Mouse (Mus musculus) thymus, postnatal 25 days (tissue): Measurements from ENCODE around the gene Carmil1.

Experiments used
- DNase-seq: peaks from one replicate; pipeline ENCODE4 v3.0.0; 2022

The Carmil1 gene

DNA sequence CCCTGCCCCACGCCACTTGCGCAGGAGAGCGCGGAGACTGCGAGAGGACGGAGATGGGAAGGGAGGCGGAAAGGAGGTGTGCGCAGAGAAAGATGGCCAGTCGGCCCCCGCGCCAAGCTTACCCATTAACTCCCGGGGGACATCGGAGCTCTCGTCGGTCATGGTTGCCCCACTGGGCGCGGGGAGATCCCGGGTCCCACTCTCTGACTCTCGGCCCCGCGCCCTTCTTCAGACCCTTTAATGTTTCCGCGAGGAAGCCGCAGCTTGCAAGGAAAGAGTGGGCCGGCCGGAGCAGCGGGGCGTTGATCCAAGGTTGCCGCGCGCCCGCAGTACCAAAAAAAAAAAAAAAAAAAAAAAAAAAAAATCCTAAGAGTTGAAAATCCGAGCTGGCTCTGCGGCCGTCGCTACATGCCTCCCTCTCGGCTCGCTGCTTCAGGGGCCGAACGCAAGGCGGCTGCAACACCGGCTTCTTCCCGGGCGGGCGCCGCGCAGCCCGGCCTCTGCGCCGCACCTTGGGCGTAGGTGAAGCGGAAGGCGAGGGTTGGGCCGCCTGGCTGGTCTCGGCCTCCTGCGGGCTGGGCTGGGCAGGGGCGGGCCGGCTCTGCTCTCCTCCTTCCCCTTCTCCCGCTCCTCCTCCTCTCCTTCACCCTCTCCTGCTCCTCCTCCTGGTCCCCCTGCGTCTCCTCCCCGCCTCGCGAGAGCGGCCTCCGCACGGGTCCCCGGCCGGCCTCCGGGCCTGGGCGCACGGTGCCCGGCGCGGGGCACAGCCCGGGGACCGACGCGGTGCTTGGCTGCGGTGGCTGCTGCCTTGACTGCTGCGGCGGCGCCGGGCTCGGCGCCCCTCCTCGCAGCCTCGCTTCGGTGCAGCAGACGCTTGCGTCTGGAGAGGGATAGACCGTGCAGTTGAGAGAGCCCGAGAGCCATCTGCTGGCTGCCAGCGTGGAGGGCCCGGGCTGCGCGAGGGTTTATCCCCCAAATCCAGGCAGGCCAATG is at the start of gene Carmil1:
Gene Carmil1 (minus strand): TSS at position 357 of the 993 bp plus-strand sequence.
- DNase-seq = peak; percentile 75

- no peak for DNase-seq
Measured at GRCm38 (mm10) chr13:24330128-24330527, 49.5 kb upstream of the Carmil1 start.

- DNase-seq = no peak
Measured at GRCm38 (mm10) chr13:24328036-24328817, 47.6 kb upstream of the Carmil1 start.

GRCm38 (mm10) chr13:24327201-24327600 is 46.6 kb upstream of the Carmil1 start, which contains the start of gene Cmah:
TSS of gene Cmah (plus strand) at chr13:24327404.
- no peak for DNase-seq

DNA sequence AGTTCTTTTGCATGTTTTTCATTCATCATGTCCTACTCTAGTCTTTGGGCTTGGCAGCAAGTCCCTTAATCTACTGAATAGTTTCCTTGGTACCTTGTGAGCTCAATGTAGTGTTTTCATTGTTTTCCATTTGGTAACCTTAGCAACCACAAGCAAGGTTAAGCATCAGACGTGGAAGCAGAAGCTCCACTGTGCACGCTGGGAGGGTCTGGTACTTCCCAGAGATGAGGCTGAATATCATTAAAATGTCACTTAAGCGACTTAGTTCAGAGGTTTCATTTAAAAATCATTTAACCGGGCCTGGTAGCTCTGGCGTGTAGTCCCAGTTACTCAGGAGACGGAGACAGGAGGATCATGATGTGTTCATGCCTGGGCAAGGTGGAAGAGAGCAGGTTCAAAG is 40.7 kb upstream of the Carmil1 start:
- no peak for DNase-seq

- DNase-seq = peak; percentile 36
Measured at GRCm38 (mm10) chr13:24318618-24319017, 38.0 kb upstream of the Carmil1 start.

- DNase-seq = no peak
Measured at GRCm38 (mm10) chr13:24316563-24316962, 36.0 kb upstream of the Carmil1 start.

DNA sequence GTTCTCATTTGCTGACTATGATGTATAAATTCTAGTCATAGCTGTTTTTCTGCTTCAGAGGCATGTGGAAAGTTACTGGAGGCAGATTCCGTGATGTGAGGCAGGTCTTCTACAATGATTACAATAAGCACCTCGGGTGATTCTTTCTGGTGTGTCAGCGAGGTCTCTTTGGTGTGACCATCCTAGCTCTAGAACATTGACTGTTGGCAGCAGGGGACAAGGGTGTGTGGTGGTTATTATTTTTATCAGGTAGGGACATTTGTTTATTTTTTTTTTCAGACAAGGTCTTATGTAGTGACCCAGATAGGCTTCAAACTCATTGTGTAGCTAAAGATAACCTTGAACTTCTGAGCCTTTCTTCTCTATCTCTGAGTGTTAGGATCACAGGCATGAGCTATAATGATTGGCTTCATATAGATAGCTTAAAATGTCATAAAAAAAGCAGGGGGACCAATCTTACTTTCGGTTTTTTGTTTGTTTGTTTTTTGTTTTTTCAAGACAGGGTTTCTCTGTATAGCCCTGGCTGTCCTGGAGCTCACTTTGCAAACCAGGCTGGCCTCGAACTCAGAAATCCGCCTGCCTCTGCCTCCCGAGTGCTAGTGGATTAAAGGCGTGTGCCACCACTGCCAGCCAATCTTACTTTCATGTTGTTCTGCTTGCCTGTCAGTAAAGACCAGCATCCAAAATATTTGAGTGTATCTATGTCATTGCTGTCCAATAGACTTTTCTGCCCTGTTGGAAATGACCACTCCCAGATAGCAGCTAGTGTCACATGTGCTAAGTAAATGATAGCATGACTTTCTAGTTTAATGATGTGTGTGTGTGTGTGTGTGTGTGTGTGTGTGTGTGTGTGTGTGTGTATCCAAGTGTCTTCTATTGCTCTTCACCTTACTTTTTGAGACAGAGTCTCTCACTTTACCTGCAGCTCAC is 30.7 kb upstream of the Carmil1 start:
- DNase-seq = no peak

- peak; percentile 33 for DNase-seq
Measured at GRCm38 (mm10) chr13:24306248-24306647, 25.7 kb upstream of the Carmil1 start.

DNA sequence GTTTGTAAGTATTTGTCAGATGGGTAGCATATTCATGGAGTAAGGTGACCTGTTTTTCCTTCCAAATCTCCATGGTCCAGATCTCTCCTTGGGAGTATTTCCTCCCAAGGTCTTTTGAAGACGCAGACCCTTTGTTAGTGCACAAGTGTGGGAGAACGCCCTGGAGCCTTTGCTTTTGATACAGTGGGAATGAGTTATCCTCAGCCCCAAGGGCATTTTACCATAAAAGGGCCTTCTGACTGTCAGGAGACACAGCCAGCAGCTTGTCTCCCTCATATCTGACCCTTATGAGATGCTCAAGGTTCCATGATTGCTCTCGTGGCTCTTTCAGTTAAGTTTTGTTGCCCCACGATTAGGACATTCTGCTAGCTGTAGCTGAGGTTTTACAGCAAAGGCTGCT is 24.9 kb upstream of the Carmil1 start:
- DNase-seq = no peak

GRCm38 (mm10) chr13:24297252-24297651 is 16.7 kb upstream of the Carmil1 start:
- peak; percentile 32 for DNase-seq

DNA sequence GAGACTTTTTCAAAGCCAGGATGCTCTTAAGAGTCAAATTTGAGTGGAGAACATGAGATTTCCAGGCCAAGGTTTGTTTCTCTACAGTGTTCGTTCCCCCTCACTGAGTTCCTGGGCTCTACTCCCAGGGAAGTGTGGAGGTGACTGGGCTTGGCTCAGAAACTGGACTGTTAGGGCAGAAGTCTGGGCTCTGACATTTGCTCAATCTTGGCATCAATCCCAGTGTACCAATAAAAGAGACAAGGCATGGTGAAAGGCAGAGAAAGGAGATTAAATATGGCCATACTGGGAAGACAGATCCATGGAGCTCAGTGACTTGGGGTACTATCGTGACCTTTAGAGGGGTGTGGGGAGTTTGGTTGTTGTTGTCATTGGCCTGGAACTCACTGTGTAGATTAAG is 6.8 kb upstream of the Carmil1 start:
- no peak for DNase-seq

DNA sequence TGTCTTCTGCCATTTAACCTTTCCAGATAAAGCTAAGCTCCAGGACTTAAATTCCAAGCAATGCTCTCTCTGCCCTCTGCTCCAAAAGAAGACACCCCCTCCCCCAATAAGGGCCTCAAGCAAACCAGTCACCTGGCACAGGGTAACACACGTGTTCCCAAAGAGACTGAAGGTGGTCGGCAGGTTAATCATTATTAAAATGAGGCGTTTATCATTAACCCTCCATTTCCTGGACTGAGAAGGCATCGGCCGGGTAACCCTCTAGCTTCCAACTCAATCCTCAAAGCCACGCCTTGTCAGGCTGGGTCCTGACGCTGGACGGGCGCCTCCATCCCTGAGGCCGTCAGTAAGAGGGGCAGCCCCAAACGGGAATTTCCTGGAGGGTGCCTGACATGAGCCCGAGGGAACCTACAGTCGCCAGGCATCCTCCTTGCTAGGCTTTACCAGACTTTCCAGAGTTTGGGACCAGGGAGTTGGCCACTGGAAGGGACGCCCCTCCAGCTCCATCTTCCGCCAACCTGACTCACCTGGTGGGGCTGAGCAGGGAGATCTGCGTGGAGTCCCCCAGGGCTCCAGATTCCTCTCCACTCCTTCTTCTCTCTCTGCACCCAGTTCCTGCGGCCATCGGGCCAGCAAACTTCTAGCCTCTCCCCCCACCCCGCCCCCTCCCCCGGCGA is 695 bp downstream of the Carmil1 start:
- no peak for DNase-seq

GRCm38 (mm10) chr13:24279407-24279761 is 1.2 kb downstream of the Carmil1 start:
- DNase-seq = no peak

GRCm38 (mm10) chr13:24272740-24273377 is 7.7 kb downstream of the Carmil1 start:
- DNase-seq = no peak

DNA sequence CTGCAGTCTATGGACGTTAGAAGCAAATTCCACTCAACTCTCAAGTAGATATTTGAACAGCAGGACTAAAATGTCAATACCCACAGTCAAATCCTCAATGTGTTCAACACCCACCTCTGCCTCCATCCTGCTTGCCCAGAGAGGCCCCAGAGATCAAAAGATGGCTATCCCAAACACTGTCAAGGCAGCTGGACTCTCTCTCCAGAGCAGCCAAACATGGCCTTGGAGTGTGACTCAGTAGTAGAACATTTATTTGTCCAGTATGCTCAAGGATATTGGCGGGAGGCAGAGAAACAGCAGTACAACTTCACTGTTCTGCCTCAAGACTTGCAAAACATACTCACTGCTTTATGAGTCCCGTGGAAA is 11.5 kb downstream of the Carmil1 start:
- DNase-seq = no peak

DNA sequence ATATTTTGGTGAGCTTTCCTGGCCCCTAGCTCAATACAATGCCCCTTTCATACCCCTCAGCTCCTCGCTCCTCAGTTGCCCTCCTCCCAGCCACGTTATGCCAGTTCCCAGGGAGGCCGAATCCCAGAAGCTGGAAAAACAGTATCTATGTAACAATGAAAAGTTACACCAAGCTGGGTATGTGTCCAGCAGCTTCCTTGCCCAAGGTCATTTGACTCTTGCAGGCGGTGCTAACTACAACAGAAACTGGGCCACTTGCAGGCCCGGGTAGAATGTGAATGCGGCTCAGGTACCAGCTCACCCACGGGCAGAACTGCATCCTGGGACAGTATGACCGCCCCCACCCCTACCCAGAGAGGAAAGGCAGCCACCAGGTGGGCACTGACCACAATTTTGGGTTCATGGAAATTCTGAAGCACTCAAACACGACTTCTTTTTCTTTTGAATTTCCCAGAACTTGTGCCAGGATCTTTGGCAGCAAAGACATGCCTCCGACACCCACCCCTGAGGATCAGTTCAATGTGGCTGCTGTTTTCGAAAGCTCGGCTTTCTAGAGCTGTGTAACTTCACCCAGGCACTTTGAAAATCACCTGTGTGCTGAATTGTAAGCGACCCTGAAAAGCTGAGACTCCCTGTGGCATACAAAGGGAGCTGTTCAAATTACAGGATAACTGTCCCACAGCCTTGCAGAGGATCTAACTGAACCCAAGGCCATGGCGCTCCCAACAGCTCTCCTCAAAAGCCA is 12.1 kb downstream of the Carmil1 start:
- no peak for DNase-seq

GRCm38 (mm10) chr13:24264760-24265159 is 15.8 kb downstream of the Carmil1 start:
- DNase-seq = no peak

GRCm38 (mm10) chr13:24263560-24263959 is 17.0 kb downstream of the Carmil1 start:
- no peak for DNase-seq

DNA sequence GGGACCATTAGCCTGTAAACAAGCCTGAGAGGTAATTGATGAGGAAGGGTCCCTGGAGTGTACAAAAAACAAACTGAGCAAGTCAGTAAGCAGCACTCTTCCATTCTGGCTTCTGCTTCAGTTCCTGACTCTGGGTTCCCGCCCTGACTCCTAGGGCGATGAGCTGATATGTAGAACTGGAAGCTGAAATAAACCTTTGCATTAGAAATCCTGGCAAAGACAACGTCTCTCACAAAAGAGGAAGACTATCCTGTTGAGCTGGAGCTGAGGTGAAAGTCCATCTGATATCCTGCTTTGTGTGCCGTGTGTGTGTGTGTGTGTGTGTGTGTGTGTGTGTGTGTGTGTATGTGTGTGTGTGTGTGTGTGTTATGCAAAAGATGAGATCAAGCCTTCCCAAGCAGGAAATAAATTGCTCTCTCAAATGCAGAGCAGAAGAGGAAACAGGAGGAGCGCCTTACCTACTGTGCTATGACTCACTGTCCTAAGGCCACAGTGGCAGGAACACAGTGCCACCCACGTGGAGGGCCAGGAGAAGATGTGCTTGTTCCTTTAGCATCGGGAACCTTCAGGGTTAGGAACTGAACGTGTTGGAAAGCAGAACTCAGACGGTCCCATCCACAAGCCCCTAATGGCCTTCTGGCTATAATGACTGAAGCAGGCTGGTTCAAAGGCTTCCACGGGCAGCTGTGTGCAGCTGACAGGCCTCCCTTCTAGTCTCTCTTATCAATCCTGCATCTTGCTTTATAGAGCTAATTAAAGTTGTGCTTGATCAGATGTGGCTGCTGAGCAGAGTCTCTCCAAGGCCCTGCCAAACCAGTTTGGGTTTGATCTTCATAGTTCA is 19.6 kb downstream of the Carmil1 start:
- DNase-seq = no peak
